Mouse (Mus musculus): Measurements from ENCODE around the gene Atp5s. TPM values are rescaled to one million over a fixed set of nuclear protein-coding genes. Genes with fewer than 3 reads are reported as not detected.

Gene Atp5s
- polyA plus RNA-seq (2012; rRNA removed) = 20.0 and 30.4 TPM in 2 replicates

DNA sequence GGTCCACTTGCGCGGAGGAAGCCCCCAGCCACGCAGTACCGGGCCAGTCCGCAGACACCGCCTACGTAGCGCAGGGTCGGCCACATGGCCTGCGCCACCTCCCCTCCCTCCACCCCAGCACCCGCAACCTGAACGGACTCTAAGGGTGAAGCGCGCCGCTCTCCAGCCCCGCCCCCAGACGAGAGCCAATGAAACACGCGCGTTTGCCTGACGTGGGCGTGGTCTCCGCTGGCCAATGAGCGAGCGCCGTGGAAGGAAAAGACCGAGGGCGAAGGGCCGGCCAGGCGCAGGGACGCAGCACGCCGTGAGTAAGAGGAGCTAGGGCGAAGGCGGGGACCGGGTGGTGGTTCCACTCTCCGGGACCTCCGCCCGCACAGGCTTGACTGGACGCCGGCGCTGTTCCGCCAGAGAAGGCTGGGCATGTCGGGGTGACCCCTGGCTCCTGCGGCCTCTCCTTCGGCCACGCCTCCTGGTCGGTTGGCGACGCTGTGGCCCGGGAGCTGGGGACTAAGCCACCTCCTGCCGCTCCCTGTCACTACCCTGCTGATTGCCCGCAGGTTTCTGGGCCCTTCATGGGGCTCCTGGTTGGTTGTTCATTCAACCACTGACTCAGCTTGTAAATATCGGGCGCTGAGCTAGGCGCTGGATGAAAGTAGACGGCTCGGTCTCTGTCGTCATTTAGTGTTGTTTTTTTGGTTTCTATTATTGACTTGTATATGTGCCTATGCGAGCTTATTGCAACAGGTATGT is at the start of gene Atp5s, which contains the start of gene L2hgdh:
Atp5s (plus strand) TSS at position 240 of the 750 bp plus-strand sequence.
L2hgdh (minus strand) TSS at position 163 of the 750 bp plus-strand sequence.
- DNase-seq (ENCODE audit: low spot score) = peak; percentile 93

- no peak for DNase-seq (ENCODE audit: low spot score)
These were observed 48.6 kb upstream of the Atp5s start for GRCm38 (mm10) chr12:69676157-69676556.

DNA sequence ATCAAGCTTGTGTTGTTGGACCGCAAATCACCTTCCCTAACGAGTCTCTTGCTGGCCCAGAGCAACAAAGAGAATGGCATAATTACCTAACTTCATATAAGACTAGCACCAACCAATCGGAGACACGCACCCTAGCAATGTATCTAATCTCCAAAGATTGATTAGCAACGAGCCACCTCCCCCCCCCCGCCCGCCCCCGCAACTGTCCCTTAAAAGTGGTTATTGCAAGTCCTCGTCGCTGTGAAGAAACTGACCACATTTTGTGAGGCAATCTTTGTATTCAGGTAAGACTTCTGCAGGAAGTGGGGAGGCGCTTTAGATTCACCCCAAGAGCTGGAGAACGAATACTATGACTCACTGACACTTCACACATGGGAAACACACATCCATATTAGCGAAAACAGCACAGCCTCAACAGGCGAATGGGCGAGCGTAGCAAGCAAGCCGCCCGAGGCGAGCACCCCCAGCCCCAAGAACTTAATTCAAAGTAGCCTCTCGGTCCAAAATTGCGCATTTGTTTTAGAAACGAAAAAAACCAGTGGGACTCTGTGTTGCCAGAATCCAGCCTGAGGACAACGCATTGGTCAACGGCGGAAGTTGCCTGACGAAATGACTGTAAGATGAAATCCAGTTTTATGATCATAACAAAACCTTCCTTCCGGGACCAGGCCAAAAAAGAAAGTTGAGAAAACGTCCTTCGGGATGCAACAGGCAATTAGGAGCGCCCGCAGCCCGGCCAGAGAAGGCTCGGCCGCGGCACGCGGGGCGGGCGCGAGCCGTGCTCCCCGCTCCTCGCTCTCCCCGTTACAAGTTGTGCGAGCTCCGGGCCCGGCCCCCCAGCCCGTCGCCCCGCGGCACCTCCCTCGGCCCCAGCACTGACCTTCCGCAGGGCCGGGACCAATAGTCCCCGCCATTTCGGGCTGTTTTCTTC is 43.9 kb upstream of the Atp5s start:
- peak; percentile 56 for DNase-seq (ENCODE audit: low spot score)

GRCm38 (mm10) chr12:69681566-69682061 is 43.1 kb upstream of the Atp5s start, which contains the start of gene Sos2:
Gene Sos2, minus strand, starts transcription at chr12:69681852.
- peak; percentile 61 for DNase-seq (ENCODE audit: low spot score)

DNA sequence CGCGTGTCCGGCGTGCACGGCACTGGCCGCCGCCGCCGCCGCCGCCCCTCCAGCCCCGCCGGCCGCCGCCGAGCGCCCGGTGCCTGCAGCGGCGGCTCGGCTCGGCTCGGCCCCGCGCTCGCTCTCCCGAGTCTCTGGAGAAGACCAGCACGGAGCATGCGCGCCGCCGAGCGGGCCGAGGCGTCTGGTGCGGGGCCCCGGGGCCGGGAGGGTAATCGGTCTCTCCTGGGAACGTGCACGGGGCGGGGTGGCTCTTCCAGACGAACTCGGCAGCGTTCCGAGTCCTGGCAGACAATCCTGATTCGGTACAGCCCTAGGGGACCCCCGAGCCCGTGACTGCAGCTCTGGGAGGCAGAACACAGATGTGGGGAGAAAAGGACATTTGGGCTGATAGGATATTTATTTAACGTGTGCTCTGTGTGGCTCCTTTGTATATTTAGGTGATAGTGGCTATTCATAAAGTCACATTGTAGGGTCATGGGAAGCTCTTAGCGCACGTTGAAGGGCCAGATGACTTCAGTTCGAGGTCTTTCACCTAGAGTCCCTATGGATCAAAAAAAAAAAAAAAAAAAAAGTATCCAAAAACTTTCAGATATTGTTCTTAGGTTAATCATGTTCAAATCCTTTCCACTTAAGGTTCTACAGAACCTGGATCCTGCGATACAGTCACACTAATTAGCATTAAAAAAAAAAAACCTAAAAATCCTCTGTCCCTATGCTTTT is 42.5 kb upstream of the Atp5s start:
- peak; percentile 79 for DNase-seq (ENCODE audit: low spot score)

- DNase-seq (ENCODE audit: low spot score) = no peak
These were observed 41.8 kb upstream of the Atp5s start for GRCm38 (mm10) chr12:69682788-69683419.

DNA sequence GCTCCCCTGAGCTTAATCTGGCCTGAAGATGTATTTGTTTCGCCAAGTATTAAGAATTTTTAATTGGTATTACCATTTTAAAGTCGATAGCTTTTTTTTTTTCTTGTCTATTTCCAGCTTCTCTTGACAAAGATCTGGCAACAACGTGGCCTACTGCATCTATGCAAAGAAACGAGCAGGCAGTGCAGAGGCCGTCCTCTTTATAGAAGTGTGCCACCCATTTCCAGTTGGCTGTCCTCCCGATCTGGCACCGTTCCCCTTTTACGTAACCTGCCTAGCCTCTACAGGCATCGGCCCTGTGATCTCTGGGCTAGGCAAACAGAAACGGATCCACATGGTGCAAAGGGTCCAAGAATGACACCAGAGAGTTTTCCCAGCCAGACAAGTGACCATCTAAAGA is 41.2 kb upstream of the Atp5s start:
- DNase-seq (ENCODE audit: low spot score) = peak; percentile 32

DNA sequence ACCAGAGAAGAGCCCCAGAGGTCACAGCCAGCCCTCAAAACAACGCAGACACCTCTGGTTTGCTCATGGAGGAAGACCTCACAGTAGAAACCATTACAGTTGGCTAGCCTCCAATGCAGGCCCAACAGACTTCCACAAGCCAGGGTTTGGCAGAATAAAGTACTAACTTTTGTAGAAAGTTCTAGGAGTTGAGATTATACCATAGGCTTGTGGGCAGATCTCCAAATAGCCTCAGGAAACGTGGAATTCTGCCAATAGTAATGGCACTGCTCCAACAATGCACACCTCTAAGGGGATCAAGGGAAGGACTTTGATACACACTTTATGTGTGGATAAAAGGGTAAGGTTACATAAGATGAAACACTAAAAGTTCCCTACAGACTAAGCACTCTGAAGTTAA is 36.4 kb upstream of the Atp5s start:
- DNase-seq (ENCODE audit: low spot score) = no peak

DNA sequence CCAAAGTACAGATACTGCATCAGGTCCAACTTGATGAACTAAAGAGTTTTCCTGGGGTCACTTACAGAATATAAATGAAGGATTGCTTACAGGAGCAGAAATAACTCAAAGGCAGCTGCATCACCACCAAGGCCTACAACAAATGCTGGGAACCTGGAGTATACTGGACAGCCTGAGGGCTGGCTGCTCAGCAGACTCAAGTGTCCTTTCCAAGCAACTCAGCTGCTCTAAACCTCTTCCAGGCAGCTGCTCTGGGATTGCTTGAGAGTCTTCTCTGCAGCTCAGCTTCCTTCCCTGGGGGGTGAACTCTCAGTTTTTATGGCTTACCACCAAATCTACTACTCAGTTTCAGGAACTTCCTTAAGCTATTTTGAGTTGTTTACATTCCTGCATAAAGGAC is 35.7 kb upstream of the Atp5s start:
- no peak for DNase-seq (ENCODE audit: low spot score)

- no peak for DNase-seq (ENCODE audit: low spot score)
These were observed 34.0 kb upstream of the Atp5s start for GRCm38 (mm10) chr12:69690714-69691113.

GRCm38 (mm10) chr12:69693471-69693870 is 31.3 kb upstream of the Atp5s start:
- DNase-seq (ENCODE audit: low spot score) = no peak

- DNase-seq (ENCODE audit: low spot score) = no peak
These were observed 28.0 kb upstream of the Atp5s start for GRCm38 (mm10) chr12:69696746-69697145.

DNA sequence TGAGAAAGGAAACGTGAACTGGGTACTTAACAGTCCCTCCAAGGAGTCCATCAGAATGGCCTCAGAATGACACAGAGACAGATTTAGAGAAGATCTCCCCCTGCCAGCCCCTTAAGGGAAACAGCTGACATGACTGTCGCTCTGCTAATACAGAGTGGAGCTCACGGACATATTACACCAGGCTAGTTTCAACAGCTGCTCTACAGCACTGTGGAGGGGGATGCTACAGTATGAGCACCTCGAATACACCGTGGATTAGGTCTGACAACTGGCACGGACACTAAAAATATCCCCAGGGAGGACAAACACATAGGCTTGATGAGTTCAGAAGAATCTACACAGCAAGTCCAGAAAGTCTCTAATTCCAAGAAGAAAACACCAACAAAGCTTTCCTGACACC is 26.4 kb upstream of the Atp5s start:
- no peak for DNase-seq (ENCODE audit: low spot score)

GRCm38 (mm10) chr12:69704799-69705458 is 19.8 kb upstream of the Atp5s start:
- no peak for DNase-seq (ENCODE audit: low spot score)

DNA sequence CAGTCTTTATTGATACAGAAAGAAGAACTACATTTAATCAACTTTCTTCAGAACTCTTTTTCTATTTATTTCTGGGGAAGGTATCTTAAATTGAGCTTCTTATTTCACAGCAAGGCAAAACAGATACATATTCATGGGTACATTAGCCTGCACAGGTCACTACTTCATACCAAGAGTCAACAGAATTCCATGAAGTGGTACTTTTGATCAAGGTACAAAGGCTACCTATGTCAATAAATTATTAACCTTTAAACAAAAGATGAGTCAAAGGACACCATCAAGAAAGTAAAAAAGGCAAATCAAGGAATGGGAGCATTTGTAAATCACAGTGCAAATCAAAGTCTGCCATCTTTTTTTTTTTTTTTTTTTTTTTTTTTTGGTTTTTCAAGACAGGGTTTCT is 11.1 kb upstream of the Atp5s start:
- no peak for DNase-seq (ENCODE audit: low spot score)

- no peak for DNase-seq (ENCODE audit: low spot score)
These were observed 1.9 kb upstream of the Atp5s start for GRCm38 (mm10) chr12:69722857-69723256.

GRCm38 (mm10) chr12:69723376-69723775 is 1.4 kb upstream of the Atp5s start:
- DNase-seq (ENCODE audit: low spot score) = no peak

DNA sequence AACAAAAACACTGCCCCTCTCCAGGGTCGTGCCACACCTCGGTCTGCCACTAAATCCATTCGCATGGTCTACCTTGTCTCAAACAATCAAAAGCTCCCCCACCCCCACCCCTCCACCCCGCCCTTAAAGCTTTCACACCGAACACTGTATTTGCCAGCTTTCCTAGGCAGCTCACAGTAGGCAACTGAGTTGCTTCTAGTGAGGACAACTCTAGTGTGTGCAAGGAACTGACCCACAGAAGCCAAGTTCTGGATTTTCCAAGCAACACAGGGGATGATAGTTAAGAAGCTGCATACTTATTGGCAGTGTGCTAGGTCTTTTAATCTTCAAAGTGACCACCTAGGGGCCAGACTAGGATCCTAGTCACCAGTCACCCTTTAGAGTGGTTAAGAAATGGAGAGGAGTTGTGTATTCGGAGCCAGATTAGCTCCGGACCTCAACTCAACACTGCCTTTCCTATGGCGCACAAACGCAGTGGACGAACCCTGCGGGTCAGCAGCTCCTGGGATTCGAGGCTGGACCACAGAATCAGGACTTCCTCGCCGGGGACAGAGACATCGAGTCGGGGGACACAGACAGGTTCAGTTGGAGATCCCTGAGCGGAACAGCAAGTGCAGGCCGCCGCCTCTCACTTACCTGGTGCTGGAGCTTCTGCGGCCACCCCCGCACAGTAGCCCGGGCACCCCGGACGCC is 586 bp upstream of the Atp5s start:
- no peak for DNase-seq (ENCODE audit: low spot score)

- DNase-seq (ENCODE audit: low spot score) = no peak
These were observed 4.5 kb downstream of the Atp5s start for GRCm38 (mm10) chr12:69729246-69729645.

GRCm38 (mm10) chr12:69730306-69730705 is 5.6 kb downstream of the Atp5s start:
- no peak for DNase-seq (ENCODE audit: low spot score)

Measured in urinary bladder, adult 2 months (tissue).